Mouse (Mus musculus) small intestine, adult 2 months (tissue): ENCODE measurements around the gene Gm13889.

Experiments used
- CTCF ChIP-seq: fragments of 200-500 bp; IDR thresholded peaks from 2 replicates; pipeline ENCODE4 v1.5.1; 2012; ENCODE audit warnings: low read depth, mild to moderate bottlenecking, control low read depth, inconsistent platforms, low read length, moderate library complexity, mixed read lengths; ENCODE audit not compliant: insufficient replicate concordance, insufficient read length; ENCODE audit errors: extremely low read depth
- POLR2A ChIP-seq: fragments of 200-500 bp; IDR thresholded peaks from 2 replicates; pipeline ENCODE4 v1.6.1; 2012; ENCODE audit warnings: low read depth, mild to moderate bottlenecking, control low read depth, inconsistent platforms, low read length, moderate library complexity

DNA sequence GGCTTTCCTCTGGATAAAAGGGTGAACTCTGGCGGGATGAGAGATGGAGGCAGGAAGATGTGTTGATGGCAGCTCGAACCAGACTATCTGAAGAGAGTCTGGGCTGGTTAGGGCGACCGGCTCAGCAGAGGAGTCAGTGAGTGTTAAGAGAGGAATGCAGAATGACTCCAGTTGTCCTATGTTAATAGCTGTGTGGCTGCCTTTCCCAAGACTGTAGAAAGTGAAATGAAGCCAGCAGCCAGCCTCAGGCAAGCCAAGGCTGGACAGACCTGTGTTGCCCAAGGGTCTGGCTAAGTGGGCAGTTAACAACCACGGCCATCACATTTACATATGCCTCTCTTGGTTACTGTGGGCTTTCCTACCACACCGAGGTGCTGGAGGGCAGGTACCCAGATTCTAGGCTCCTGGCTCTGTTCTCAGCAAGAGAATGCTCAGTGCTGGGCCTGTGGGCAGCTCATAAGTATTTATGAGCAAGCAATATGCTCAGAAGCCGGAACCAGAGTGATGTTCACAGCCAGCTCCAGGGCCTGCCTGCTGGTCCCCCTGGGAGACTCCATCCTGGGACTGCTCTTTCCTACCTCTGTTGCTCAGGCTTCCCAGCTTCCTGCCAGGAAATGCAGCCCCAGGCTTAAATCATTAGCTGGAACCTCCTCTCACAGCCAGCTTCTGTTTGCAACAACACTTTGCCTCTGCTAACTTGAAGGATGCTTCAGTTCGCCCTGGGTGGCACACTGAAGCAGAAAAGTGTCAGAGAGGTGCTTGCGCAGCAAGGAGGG lies 49.3 kb downstream of the Gm13889 start:
- TF ChIP-seq CTCF = no peak
- no peak for TF ChIP-seq POLR2A
